Mouse (Mus musculus) embryonic facial prominence, embryonic 10.5 days (tissue): ENCODE measurements around the gene Wtap. TPM values are rescaled to one million over a fixed set of nuclear protein-coding genes. Genes with fewer than 3 reads are reported as not detected.

Source experiments
- DNase-seq: peaks from one replicate; pipeline ENCODE4 v3.0.0-alpha.2; 2017; ENCODE audit warnings: low spot score
- H3K27ac ChIP-seq: fragments of 300-500 bp; sonication (generic); replicated peaks from 2 replicates; pipeline ENCODE4 v1.5.1; 2016; ENCODE audit warnings: mild to moderate bottlenecking
- H3K27me3 ChIP-seq: fragments of 300-500 bp; sonication (generic); replicated peaks from 2 replicates; pipeline ENCODE4 v1.6.1; 2016; ENCODE audit warnings: low read depth, mild to moderate bottlenecking; ENCODE audit not compliant: poor library complexity, severe bottlenecking
- H3K36me3 ChIP-seq: fragments of 300-500 bp; sonication (generic); replicated peaks from 2 replicates; pipeline ENCODE4 v1.6.1; 2016; ENCODE audit warnings: mild to moderate bottlenecking, moderate library complexity
- H3K4me1 ChIP-seq: fragments of 300-500 bp; sonication (generic); 2 replicates; pipeline ENCODE4 v1.6.1; 2016
- H3K4me3 ChIP-seq: fragments of 300-500 bp; sonication (generic); 2 replicates; pipeline ENCODE4 v1.5.1; 2016; ENCODE audit warnings: mild to moderate bottlenecking, moderate library complexity
- H3K9me3 ChIP-seq: fragments of 300-500 bp; sonication (generic); 2 replicates; pipeline ENCODE4 v1.6.1; 2016; ENCODE audit warnings: mild to moderate bottlenecking
- WGBS: fragments of 180-500 bp; shearing (Covaris S2); methylation state at CpG from one replicate; pipeline ENCODE4 v1.1.7; 2016; 5-methylcytosine and 5-hydroxymethylcytosine counted together
- polyA plus RNA-seq: library from polyadenylated mRNA; unstranded; fragments of >200 nt; fragmentation: Nextera tagmentation; extraction: Ambion mirVana; gene quantifications from 2 replicates; pipeline ENCODE4 v1.2.1, GENCODE M21; 2016

Wtap gene
- polyA plus RNA-seq, 1 experiment from 2014 or later, result 153 TPM

DNA sequence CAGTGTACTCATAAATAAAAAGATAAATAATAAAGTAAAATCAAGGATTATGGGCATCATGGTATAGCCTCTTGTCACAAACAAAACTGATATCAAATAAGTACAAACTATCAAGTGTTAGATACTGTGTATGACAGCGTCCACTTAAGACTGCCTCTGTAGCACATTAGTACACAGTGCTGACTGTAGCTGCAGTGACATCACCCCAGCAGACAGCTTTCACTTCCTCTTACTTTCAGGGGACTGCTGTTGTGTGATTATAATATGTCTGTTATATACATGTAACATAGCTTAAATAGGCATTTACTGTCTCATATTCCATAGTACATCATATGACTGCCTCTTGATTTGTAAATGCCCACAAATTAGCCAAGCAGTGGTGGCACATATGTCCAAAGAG lies 72.9 kb downstream of the Wtap start:
- Histone ChIP-seq H3K9me3 (no peaks in the 10 kb centered on the region), H3K4me1 (peaks cover 10% of the 10 kb centered on the region; the same call in 1 of the 2 replicates), H3K27me3 (no peaks in the 10 kb centered on the region), H3K4me3 (no peak overlapping the region), H3K36me3 (peaks cover 84% of the 10 kb centered on the region), H3K27ac (no peak overlapping the region)
- no peak for DNase-seq
- WGBS, result 91% methylated on average over 1 of the region's 1 CpGs

Other genes starting within 250 kb of the Wtap start
- 25.9 and 27.2 TPM in 2 replicates for gene Igf2r, start 224.5 kb downstream of the Wtap start, polyA plus RNA-seq
- gene Mas1, start 126.0 kb downstream of the Wtap start, polyA plus RNA-seq, result 0.44 and 0.72 TPM in 2 replicates
- gene Mrgprh, start 118.1 kb downstream of the Wtap start, polyA plus RNA-seq, result not detected in 2 replicates
- 2.4 and 3.4 TPM in 2 replicates for gene Pnldc1, start 83.9 kb downstream of the Wtap start, polyA plus RNA-seq
- 548 and 551 TPM in 2 replicates for gene Tcp1, start 78.5 kb downstream of the Wtap start, polyA plus RNA-seq
- gene Mrpl18, start 77.8 kb downstream of the Wtap start, polyA plus RNA-seq, result 198 and 200 TPM in 2 replicates
- gene Acat3, start 53.6 kb downstream of the Wtap start, polyA plus RNA-seq, result 0.98 and 1.3 TPM in 2 replicates
- 348 and 367 TPM in 2 replicates for gene Acat2, start 33.4 kb downstream of the Wtap start, polyA plus RNA-seq
- 95.4 and 101 TPM in 2 replicates for gene Sod2, start 12.7 kb upstream of the Wtap start, polyA plus RNA-seq
- gene Gpr31b, start 58.1 kb upstream of the Wtap start, polyA plus RNA-seq, result not detected in 2 replicates
- not detected in 2 replicates for gene Tcp10b, start 66.9 kb upstream of the Wtap start, polyA plus RNA-seq
- not detected in 2 replicates for gene Unc93a, start 137.6 kb upstream of the Wtap start, polyA plus RNA-seq
- gene Smok2a, start 227.0 kb upstream of the Wtap start, polyA plus RNA-seq, result not detected in 2 replicates
- not detected in 2 replicates for gene Smok2b, start 236.1 kb upstream of the Wtap start, polyA plus RNA-seq